Mouse (Mus musculus): ENCODE data around the gene Npc2.

The Npc2 gene

GRCm38 (mm10) chr12:84726391-84726790, 46.6 kb downstream of the Npc2 start:
- peak in 1 of 2 experiments; percentile 41 for DNase-seq

GRCm38 (mm10) chr12:84718462-84719244, 54.3 kb downstream of the Npc2 start:
- no peak for DNase-seq

GRCm38 (mm10) chr12:84714578-84714977, 58.4 kb downstream of the Npc2 start:
- DNase-seq: no peak

- DNase-seq: peak in 1 of 2 experiments; percentile 38
These were observed 63.0 kb downstream of the Npc2 start for GRCm38 (mm10) chr12:84709842-84710439.

- no peak for DNase-seq
These were observed 65.1 kb downstream of the Npc2 start for GRCm38 (mm10) chr12:84707804-84708203.

GRCm38 (mm10) chr12:84706886-84707285, 66.1 kb downstream of the Npc2 start:
- peak; percentile 72 to 78 for DNase-seq
